ENCODE assay signal across 13 mouse cellular contexts in the genomic region with DNA sequence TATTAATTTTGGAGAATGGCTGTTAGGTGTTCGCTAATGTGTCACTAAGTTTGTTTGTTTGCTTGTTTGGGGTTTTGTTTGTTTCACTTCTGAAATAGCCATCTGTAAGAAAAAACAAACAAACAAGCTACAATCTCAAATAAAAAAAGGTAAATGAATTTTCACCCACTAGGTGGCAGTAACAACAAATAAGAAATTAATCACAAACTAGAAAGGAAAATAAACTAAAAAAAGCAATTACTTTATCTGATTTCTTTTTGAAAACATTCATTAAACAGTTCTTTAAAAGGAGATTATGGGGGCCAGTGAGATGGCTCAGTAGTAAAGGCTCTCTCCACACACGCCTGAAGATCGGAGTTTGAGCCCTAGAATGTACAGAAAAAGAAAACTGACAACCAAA.
DNase-seq lines count a peak whose midpoint lies in the region; ATAC-seq and TF ChIP-seq lines count a peak whose summit lies in the region.
"Had no signal": no experiment of that assay in that cellular context is flagged by ENCODE, and none has a peak within 500 bp of the region (broad histone marks: within the 10 kb centered on the region; RNA-seq: fewer than 3 reads in every experiment).

No protein-coding gene starts in this region.

- H3K36me3 ChIP-seq in heart, postnatal 0 days (replicated peaks; ENCODE audit: control insufficient read depth, insufficient read depth, low read length): no peaks in the 10 kb centered on the region
- no peaks in the 10 kb centered on the region for H3K36me3 ChIP-seq in liver, adult 2 months (ENCODE audit: control insufficient read depth, insufficient read depth, low read length)
- no peaks in the 10 kb centered on the region for H3K36me3 ChIP-seq in embryonic facial prominence, embryonic 14.5 days (ENCODE audit: control insufficient read depth, insufficient read depth, low read length)
- H3K36me3 ChIP-seq: heart, embryonic 10.5 days; liver, embryonic 12.5 days had no signal

- TF ChIP-seq POLR2A in cerebellum, adult 2 months (IDR thresholded peaks at IDR 0.05; ENCODE audit: borderline replicate concordance, insufficient read depth, low read length): no peak
- TF ChIP-seq POLR2A in liver, adult 2 months (IDR thresholded peaks at IDR 0.05; ENCODE audit: extremely low read depth, insufficient read depth, low read length): no peak

- H3K27me3 ChIP-seq in cerebellum, adult 2 months (ENCODE audit: control insufficient read depth, insufficient read depth, low read length): no peaks in the 10 kb centered on the region; the same call in 1 of the 2 replicates
- no peaks in the 10 kb centered on the region for H3K27me3 ChIP-seq in heart, postnatal 0 days (ENCODE audit: control insufficient read depth, insufficient read depth, low read length)
- H3K27me3 ChIP-seq in liver, adult 2 months (ENCODE audit: control insufficient read depth, insufficient read depth, low read length): no peaks in the 10 kb centered on the region
- no peaks in the 10 kb centered on the region for H3K27me3 ChIP-seq in embryonic facial prominence, embryonic 14.5 days (replicated peaks; ENCODE audit: control insufficient read depth, insufficient read depth, low read length)
- H3K27me3 ChIP-seq: liver, embryonic 12.5 days had no signal

- H3K9ac ChIP-seq in heart, postnatal 0 days (replicated peaks; ENCODE audit: low read depth, low read length): no peak overlapping the region
- H3K9ac ChIP-seq in liver, adult 2 months (ENCODE audit: low read depth, low read length): no peak overlapping the region
- H3K9ac ChIP-seq in embryonic facial prominence, embryonic 14.5 days (ENCODE audit: low read depth, low read length): no peak overlapping the region
- H3K9ac ChIP-seq: liver, embryonic 12.5 days had no signal

- 90% methylated on average over 3 of the region's 3 CpGs for WGBS in cerebellum, adult 2 months
- WGBS in heart, postnatal 0 days: 80% methylated on average over 3 of the region's 3 CpGs
- WGBS in liver, adult 2 months: 66% methylated on average over 3 of the region's 3 CpGs
- 85% methylated on average over 3 of the region's 3 CpGs for WGBS in embryonic facial prominence, embryonic 14.5 days

- no peak overlapping the region for H3K4me3 ChIP-seq in cerebellum, adult 2 months (replicated peaks; ENCODE audit: insufficient read depth, low read depth, low read length)
- no peak overlapping the region for H3K4me3 ChIP-seq in heart, postnatal 0 days (ENCODE audit: low read depth, low read length)
- no peak overlapping the region for H3K4me3 ChIP-seq in liver, adult 2 months (ENCODE audit: insufficient read depth, low read depth, low read length)
- no peak overlapping the region for H3K4me3 ChIP-seq in embryonic facial prominence, embryonic 14.5 days (ENCODE audit: low read depth, low read length)
- H3K4me3 ChIP-seq: heart, embryonic 10.5 days; liver, embryonic 12.5 days had no signal

- H3K79me2 ChIP-seq in liver, adult 2 months (ENCODE audit: control insufficient read depth, insufficient read depth, low read length): no peaks in the 10 kb centered on the region

- TF ChIP-seq EP300 in heart, postnatal 0 days (IDR thresholded peaks at IDR 0.05; ENCODE audit: low read depth): no peak

- no peak for DNase-seq in cerebellum, adult 2 months
- no peak for DNase-seq in cerebellum, postnatal 25 days
- no peak for DNase-seq in heart, postnatal 0 days (ENCODE audit: low spot score)
- no peak for DNase-seq in heart, adult 18-20 months
- peak; percentile 15 for DNase-seq in liver, adult 2 months (ENCODE audit: extremely low read depth, low read depth, low spot score)
- DNase-seq in liver: no peak
- peak; percentile 32 for DNase-seq in embryonic facial prominence, embryonic 14.5 days (ENCODE audit: low spot score)
- DNase-seq in natural killer cell, adult 2 months (ENCODE audit: low spot score in 2 of 2): no peak
- DNase-seq: heart, postnatal 4 days; kidney, adult 2 months had no signal

- H3K27ac ChIP-seq in cerebellum, adult 2 months (ENCODE audit: insufficient read depth, low read length): no peak overlapping the region
- no peak overlapping the region for H3K27ac ChIP-seq in heart, postnatal 0 days (ENCODE audit: low read depth)
- no peak overlapping the region for H3K27ac ChIP-seq in liver, adult 2 months (replicated peaks; ENCODE audit: insufficient read depth, low read depth, low read length)
- H3K27ac ChIP-seq in embryonic facial prominence, embryonic 14.5 days (replicated peaks; ENCODE audit: low read depth, low read length): no peak overlapping the region
- H3K27ac ChIP-seq: heart, embryonic 10.5 days; liver, embryonic 12.5 days had no signal

- H3K4me1 ChIP-seq in cerebellum, adult 2 months (ENCODE audit: control insufficient read depth, insufficient read depth, low read length): no peaks in the 10 kb centered on the region; the same call in 1 of the 2 replicates
- H3K4me1 ChIP-seq in heart, postnatal 0 days (ENCODE audit: control insufficient read depth, insufficient read depth): no peaks in the 10 kb centered on the region
- no peaks in the 10 kb centered on the region for H3K4me1 ChIP-seq in liver, adult 2 months (ENCODE audit: control insufficient read depth, insufficient read depth, low read length)
- H3K4me1 ChIP-seq in embryonic facial prominence, embryonic 14.5 days (ENCODE audit: control insufficient read depth, insufficient read depth, low read length): no peaks in the 10 kb centered on the region
- H3K4me1 ChIP-seq: heart, embryonic 10.5 days; liver, embryonic 12.5 days had no signal

- TF ChIP-seq CTCF in cerebellum, adult 2 months (IDR thresholded peaks at IDR 0.05; ENCODE audit: borderline replicate concordance, insufficient read depth, low read depth, low read length): peak; percentile 22; the same call in 1 of the 2 replicates
- TF ChIP-seq CTCF in heart, postnatal 0 days (IDR thresholded peaks at IDR 0.05; ENCODE audit: low read depth): peak; percentile 26; the same call in 1 of the 2 replicates
- no peak for TF ChIP-seq CTCF in liver, adult 2 months (IDR thresholded peaks at IDR 0.05; ENCODE audit: low read depth, low read length)

- H3K4me2 ChIP-seq in heart, postnatal 0 days (ENCODE audit: low read depth, low read length): no peak overlapping the region
- H3K4me2 ChIP-seq in embryonic facial prominence, embryonic 14.5 days (ENCODE audit: low read depth, low read length): no peak overlapping the region
- H3K4me2 ChIP-seq: liver, embryonic 12.5 days had no signal

- H3K9me3 ChIP-seq in heart, postnatal 0 days (replicated peaks; ENCODE audit: control insufficient read depth, low read length): no peaks in the 10 kb centered on the region
- no peaks in the 10 kb centered on the region for H3K9me3 ChIP-seq in embryonic facial prominence, embryonic 14.5 days (ENCODE audit: control insufficient read depth, low read length)
- H3K9me3 ChIP-seq: heart, embryonic 10.5 days; liver, embryonic 12.5 days had no signal

- no peak for ATAC-seq in heart, postnatal 0 days (ENCODE audit: insufficient read depth, low read depth)
- ATAC-seq in embryonic facial prominence, embryonic 14.5 days (ENCODE audit: low read depth): no peak
- ATAC-seq: liver, embryonic 12.5 days; lung, postnatal 0 days had no signal

Comparison
In these comparisons a context has a peak if more than half of its experiments do, and no peak if none do; other contexts are left out.
1. DNase-seq: peak in liver, adult 2 months (single experiment) and embryonic facial prominence, embryonic 14.5 days (single experiment); none in cerebellum, adult 2 months (0 of 2), cerebellum, postnatal 25 days (0 of 2), heart, postnatal 0 days (single experiment), heart, adult 18-20 months (0 of 2), liver (single experiment) and natural killer cell, adult 2 months (0 of 2).